ENCODE assay signal across 8 mouse cellular contexts in genomic region chr3:145408045-145408444, GRCm38 (mm10).
DNase-seq lines count a peak whose midpoint lies in the region; ATAC-seq and TF ChIP-seq lines count a peak whose summit lies in the region.

No protein-coding gene starts in this region.

- H3K4me1 ChIP-seq in liver, adult 2 months (ENCODE audit: control insufficient read depth, insufficient read depth, low read length): no peaks in the 10 kb centered on the region
- no peaks in the 10 kb centered on the region for H3K4me1 ChIP-seq in liver, embryonic 11.5 days (replicated peaks; ENCODE audit: control insufficient read depth, insufficient read depth, low read length)
- no peaks in the 10 kb centered on the region for H3K4me1 ChIP-seq in embryonic facial prominence, embryonic 10.5 days
- no peaks in the 10 kb centered on the region for H3K4me1 ChIP-seq in small intestine, adult 2 months (ENCODE audit: control insufficient read depth, insufficient read depth, insufficient read length, low read length)

- peak; percentile 6 for DNase-seq in adrenal gland, adult 2 months
- no peak for DNase-seq in adrenal gland, adult 8-10 months
- peak; percentile 19 for DNase-seq in liver, adult 2 months (ENCODE audit: extremely low read depth, low read depth, low spot score)
- DNase-seq in liver, embryonic 11.5 days (ENCODE audit: low spot score): no peak
- peak; percentile 37 for DNase-seq in embryonic facial prominence, embryonic 10.5 days (ENCODE audit: low spot score)
- DNase-seq in cerebellum, adult 11-12 months: no peak

- peak; percentile 67 for TF ChIP-seq CTCF in liver, adult 2 months (IDR thresholded peaks at IDR 0.05; ENCODE audit: low read depth, low read length)
- peak; percentile 48; the same call in 1 of the 2 replicates for TF ChIP-seq CTCF in small intestine, adult 2 months (IDR thresholded peaks at IDR 0.05; ENCODE audit: extremely low read depth, insufficient read length, insufficient replicate concordance, low read depth, low read length)

- H3K9ac ChIP-seq in liver, adult 2 months (ENCODE audit: low read depth, low read length): no peak overlapping the region
- H3K9ac ChIP-seq in liver, embryonic 11.5 days (ENCODE audit: low read depth, low read length): no peak overlapping the region

- no peak overlapping the region for H3K4me3 ChIP-seq in liver, adult 2 months (ENCODE audit: insufficient read depth, low read depth, low read length)
- no peak overlapping the region for H3K4me3 ChIP-seq in liver, embryonic 11.5 days (ENCODE audit: low read depth, low read length)
- H3K4me3 ChIP-seq in embryonic facial prominence, embryonic 10.5 days: no peak overlapping the region
- no peak overlapping the region for H3K4me3 ChIP-seq in small intestine, adult 2 months (ENCODE audit: low read depth, low read length)

- H3K9me3 ChIP-seq in liver, embryonic 11.5 days (ENCODE audit: control insufficient read depth, low read length): no peaks in the 10 kb centered on the region
- no peaks in the 10 kb centered on the region for H3K9me3 ChIP-seq in embryonic facial prominence, embryonic 10.5 days

- H3K27ac ChIP-seq in liver, adult 2 months (replicated peaks; ENCODE audit: insufficient read depth, low read depth, low read length): no peak overlapping the region
- no peak overlapping the region for H3K27ac ChIP-seq in liver, embryonic 11.5 days (ENCODE audit: low read depth, low read length)
- no peak overlapping the region for H3K27ac ChIP-seq in embryonic facial prominence, embryonic 10.5 days (replicated peaks)
- H3K27ac ChIP-seq in small intestine, adult 2 months (ENCODE audit: insufficient read depth, low read depth, low read length): no peak overlapping the region

- no peak overlapping the region for H3K4me2 ChIP-seq in liver, embryonic 11.5 days

- no peak for ATAC-seq in liver, embryonic 11.5 days (replicated peaks; ENCODE audit: low FRiP score)
- no peak for ATAC-seq in activated CD4-positive, CD25-positive, alpha-beta regulatory T cell, adult 4 months

- WGBS in liver, adult 2 months: 71% methylated on average over 3 of the region's 3 CpGs
- WGBS in liver, embryonic 11.5 days: 60% methylated on average over 3 of the region's 3 CpGs
- 64% methylated on average over 3 of the region's 3 CpGs for WGBS in embryonic facial prominence, embryonic 10.5 days
- 58% methylated on average over 3 of the region's 3 CpGs for WGBS in small intestine, adult 2 months

- no peaks in the 10 kb centered on the region for H3K79me2 ChIP-seq in liver, adult 2 months (ENCODE audit: control insufficient read depth, insufficient read depth, low read length)

- TF ChIP-seq POLR2A in liver, adult 2 months (IDR thresholded peaks at IDR 0.05; ENCODE audit: extremely low read depth, insufficient read depth, low read length): no peak
- no peak for TF ChIP-seq POLR2A in small intestine, adult 2 months (IDR thresholded peaks at IDR 0.05; ENCODE audit: low read depth, low read length)

- no peaks in the 10 kb centered on the region for H3K36me3 ChIP-seq in liver, adult 2 months (ENCODE audit: control insufficient read depth, insufficient read depth, low read length)
- H3K36me3 ChIP-seq in liver, embryonic 11.5 days (ENCODE audit: control insufficient read depth, insufficient read depth, low read length): no peaks in the 10 kb centered on the region
- no peaks in the 10 kb centered on the region for H3K36me3 ChIP-seq in embryonic facial prominence, embryonic 10.5 days (replicated peaks)
- H3K36me3 ChIP-seq in small intestine, adult 2 months (ENCODE audit: control insufficient read depth, insufficient read depth, low read length): no peaks in the 10 kb centered on the region

- H3K27me3 ChIP-seq in liver, adult 2 months (ENCODE audit: control insufficient read depth, insufficient read depth, low read length): no peaks in the 10 kb centered on the region
- H3K27me3 ChIP-seq in liver, embryonic 11.5 days (replicated peaks; ENCODE audit: control insufficient read depth, insufficient read depth, low read length): no peaks in the 10 kb centered on the region
- H3K27me3 ChIP-seq in embryonic facial prominence, embryonic 10.5 days (replicated peaks; ENCODE audit: low read depth, poor library complexity, severe bottlenecking): no peaks in the 10 kb centered on the region
- no peaks in the 10 kb centered on the region for H3K27me3 ChIP-seq in small intestine, adult 2 months (ENCODE audit: control insufficient read depth, insufficient read depth, low read length)

Comparison
In these comparisons a context has a peak if more than half of its experiments do, and no peak if none do; other contexts are left out.
1. DNase-seq: peak in adrenal gland, adult 2 months (single experiment), liver, adult 2 months (single experiment) and embryonic facial prominence, embryonic 10.5 days (single experiment); none in adrenal gland, adult 8-10 months (single experiment), liver, embryonic 11.5 days (single experiment) and cerebellum, adult 11-12 months (single experiment).